In the genomic region with DNA sequence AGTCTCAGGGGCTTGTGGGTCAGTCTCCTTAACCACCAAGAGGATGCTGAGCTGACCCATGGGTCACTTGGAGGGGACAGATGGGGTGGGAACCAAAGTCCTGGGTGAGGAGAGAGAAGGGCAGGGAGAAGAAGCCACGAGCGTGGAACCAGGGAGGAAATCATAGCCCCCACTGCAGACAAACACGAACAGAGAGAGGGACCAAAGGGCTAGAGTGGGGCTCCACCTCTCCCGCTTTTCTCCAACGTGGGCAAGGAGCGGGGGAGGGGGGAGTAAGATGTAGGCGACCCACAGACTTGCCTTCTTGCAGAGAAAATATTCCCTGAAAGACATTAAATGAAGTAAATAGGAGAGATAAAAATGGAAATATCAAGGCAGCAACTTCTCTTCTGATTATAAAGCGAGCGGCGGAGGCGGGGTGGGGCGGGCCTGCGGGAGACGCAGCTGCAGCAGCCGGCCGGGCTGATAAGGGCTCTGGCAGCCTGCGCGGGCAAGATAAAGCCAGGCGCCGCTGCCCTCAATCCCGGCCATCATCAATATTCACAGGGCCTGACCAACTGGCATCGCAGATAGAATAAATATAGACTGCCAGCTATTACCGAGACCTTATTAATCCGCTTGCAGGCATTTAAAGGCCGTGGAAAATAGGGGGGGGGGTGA, we compare ENCODE assay signal across 8 mouse cellular contexts. TPM values are rescaled to one million over a fixed set of nuclear protein-coding genes. Genes with fewer than 3 reads are reported as not detected.
DNase-seq lines count a peak whose midpoint lies in the region; ATAC-seq and TF ChIP-seq lines count a peak whose summit lies in the region.

No protein-coding gene starts in this region.

- H3K9ac ChIP-seq in MEL (ENCODE audit: control insufficient read depth, low read depth, low read length, poor library complexity, severe bottlenecking) = peak overlapping the region; percentile 13; the same call in 1 of the 2 replicates
- 0 out of 2 replicates have a peak overlapping the region, but pooled peaks have one; percentile 17 for H3K9ac ChIP-seq in forebrain, embryonic 15.5 days (replicated peaks)
- no peak overlapping the region for H3K9ac ChIP-seq in intestine, embryonic 16.5 days (ENCODE audit: low read depth, low read length)
- no peak overlapping the region for H3K9ac ChIP-seq in stomach, embryonic 14.5 days (replicated peaks; ENCODE audit: low read depth, low read length)

- peak; percentile 74 for ATAC-seq in forebrain, embryonic 15.5 days (replicated peaks)
- ATAC-seq in intestine, embryonic 16.5 days = peak; percentile 83
- ATAC-seq in stomach, embryonic 14.5 days (ENCODE audit: insufficient number of reproducible peaks, insufficient read depth, low FRiP score, low read depth) = 0 out of 2 replicates have a peak, but pooled peaks have one; percentile 31

- no peaks in the 10 kb centered on the region for H3K79me2 ChIP-seq in MEL (ENCODE audit: control insufficient read depth, insufficient read depth, low read length, poor library complexity)

- H3K27me3 ChIP-seq in MEL (ENCODE audit: control insufficient read depth in 1 of 2, insufficient read depth in 2 of 2, low read length in 2 of 2) = no peaks in the 10 kb centered on the region
- no peaks in the 10 kb centered on the region for H3K27me3 ChIP-seq in forebrain, embryonic 15.5 days
- H3K27me3 ChIP-seq in intestine, embryonic 16.5 days (replicated peaks; ENCODE audit: control insufficient read depth, insufficient read depth, low read length) = peaks cover 3% of the 10 kb centered on the region; the same call in 1 of the 2 replicates
- 0 out of 2 replicates have a peak, but pooled peaks cover 7% of the 10 kb centered on the region for H3K27me3 ChIP-seq in stomach, embryonic 14.5 days (ENCODE audit: control insufficient read depth, insufficient read depth, low read length)

- TF ChIP-seq EP300 in MEL (IDR thresholded peaks at IDR 0.05; ENCODE audit: low read depth in 1 of 2, low read length in 2 of 2) = peak; percentile 93 to 99

- TF ChIP-seq CTCF in MEL (IDR thresholded peaks at IDR 0.05 in 2 of 3, conservative IDR thresholded peaks at IDR 0.05 in 1 of 3; ENCODE audit: control insufficient read depth in 1 of 3, insufficient read depth in 1 of 3, low read depth in 2 of 3, low read length in 3 of 3, poor library complexity in 1 of 3, severe bottlenecking in 1 of 3) = no peak

- 9% methylated on average over 25 of the region's 25 CpGs for WGBS in forebrain, embryonic 15.5 days
- WGBS in intestine, embryonic 16.5 days = 9% methylated on average over 25 of the region's 25 CpGs
- WGBS in stomach, embryonic 14.5 days = 9% methylated on average over 25 of the region's 25 CpGs

- H3K4me3 ChIP-seq in MEL (ENCODE audit: control insufficient read depth in 1 of 2, insufficient read depth in 1 of 2, low read depth in 2 of 2, low read length in 2 of 2) = peak overlapping the region in 1 of 2 experiments; percentile 2; a peak in 1 of 4 replicates
- H3K4me3 ChIP-seq in forebrain, embryonic 15.5 days = peak overlapping the region; percentile 9; the same call in 1 of the 2 replicates
- no peak overlapping the region; the same call in 1 of the 2 replicates for H3K4me3 ChIP-seq in intestine, embryonic 16.5 days (ENCODE audit: low read length)
- no peak overlapping the region for H3K4me3 ChIP-seq in stomach, embryonic 14.5 days (ENCODE audit: low read depth, low read length)

- no peaks in the 10 kb centered on the region for H3K9me3 ChIP-seq in MEL (replicated peaks; ENCODE audit: insufficient read depth, low read length)
- H3K9me3 ChIP-seq in forebrain, embryonic 15.5 days = no peaks in the 10 kb centered on the region
- no peaks in the 10 kb centered on the region for H3K9me3 ChIP-seq in intestine, embryonic 16.5 days (ENCODE audit: control insufficient read depth, low read length)
- H3K9me3 ChIP-seq in stomach, embryonic 14.5 days (ENCODE audit: control insufficient read depth, low read depth, low read length) = no peaks in the 10 kb centered on the region

- H3K4me1 ChIP-seq in MEL (ENCODE audit: control insufficient read depth in 1 of 2, insufficient read depth in 2 of 2, low read length in 2 of 2) = peaks cover 22 to 49% of the 10 kb centered on the region in 2 experiments
- peaks cover 23% of the 10 kb centered on the region for H3K4me1 ChIP-seq in forebrain, embryonic 15.5 days
- peaks cover 4% of the 10 kb centered on the region; the same call in 1 of the 2 replicates for H3K4me1 ChIP-seq in intestine, embryonic 16.5 days (ENCODE audit: control insufficient read depth, insufficient read depth, low read length)
- H3K4me1 ChIP-seq in stomach, embryonic 14.5 days (ENCODE audit: control insufficient read depth, insufficient read depth, low read length) = peaks cover 4% of the 10 kb centered on the region; the same call in 1 of the 2 replicates

- H3K4me2 ChIP-seq in forebrain, embryonic 15.5 days (replicated peaks) = peak overlapping the region; percentile 37
- H3K4me2 ChIP-seq in intestine, embryonic 16.5 days (ENCODE audit: low read depth, low read length) = peak overlapping the region; percentile 29
- peak overlapping the region; percentile 21; the same call in 1 of the 2 replicates for H3K4me2 ChIP-seq in stomach, embryonic 14.5 days (replicated peaks; ENCODE audit: low read depth, low read length)

- peak; percentile 3 for TF ChIP-seq RAD21 in MEL (IDR thresholded peaks at IDR 0.05; ENCODE audit: low read depth, low read length)

- H3K27ac ChIP-seq in MEL (ENCODE audit: control insufficient read depth, low read depth, low read length) = peak overlapping the region; percentile 87
- peak overlapping the region; percentile 84 for H3K27ac ChIP-seq in forebrain, embryonic 15.5 days (replicated peaks)
- no peak overlapping the region for H3K27ac ChIP-seq in intestine, embryonic 16.5 days (ENCODE audit: low read length)
- H3K27ac ChIP-seq in stomach, embryonic 14.5 days (ENCODE audit: low read length) = no peak overlapping the region

- peaks cover 0 to 37% of the 10 kb centered on the region in 2 experiments; a peak in 2 of 4 replicates for H3K36me3 ChIP-seq in MEL (ENCODE audit: control insufficient read depth in 1 of 2, insufficient read depth in 2 of 2, low read length in 2 of 2)
- H3K36me3 ChIP-seq in forebrain, embryonic 15.5 days = no peaks in the 10 kb centered on the region
- no peaks in the 10 kb centered on the region for H3K36me3 ChIP-seq in intestine, embryonic 16.5 days (ENCODE audit: control insufficient read depth, insufficient read depth, low read length)
- H3K36me3 ChIP-seq in stomach, embryonic 14.5 days (ENCODE audit: control insufficient read depth, insufficient read depth, low read length) = no peaks in the 10 kb centered on the region

- peak; percentile 45 to 46 for DNase-seq in cerebellum, postnatal 14 days
- no peak for DNase-seq in cerebellum, postnatal 4 days (ENCODE audit: low spot score in 2 of 2)
- DNase-seq in MEL (ENCODE audit: low read depth, low spot score) = peak; percentile 91
- DNase-seq in lung, postnatal 36 days = peak; percentile 83
- no peak for DNase-seq in left cerebral cortex, adult 9 months (ENCODE audit: low spot score in 2 of 2)

- TF ChIP-seq POLR2A in MEL (IDR thresholded peaks at IDR 0.05; ENCODE audit: control insufficient read depth in 1 of 2, insufficient read depth in 1 of 2, low read depth in 1 of 2, low read length in 2 of 2, poor library complexity in 1 of 2) = peak; percentile 24 to 25; a peak in 1 of 4 replicates

TF ChIP-seq in MEL, 35 proteins besides CTCF, POLR2A, EP300 and RAD21 (continues in another document):
- TF ChIP-seq MAZ (IDR thresholded peaks at IDR 0.05; ENCODE audit: low read depth, low read length) (peak; percentile 87; the same call in 1 of the 2 replicates), MAFK (IDR thresholded peaks at IDR 0.05; ENCODE audit: borderline replicate concordance, low read depth, low read length) (peak; percentile 80; the same call in 1 of the 2 replicates), RCOR1 (IDR thresholded peaks at IDR 0.05; ENCODE audit: low read depth, low read length) (peak; percentile 98), GATA1 (IDR thresholded peaks at IDR 0.05; ENCODE audit: low read depth, low read length) (peak; percentile 97), JUND (IDR thresholded peaks at IDR 0.05; ENCODE audit: low read depth, low read length) (no peak), SIN3A (IDR thresholded peaks at IDR 0.05; ENCODE audit: low read length) (peak; percentile 74; the same call in 1 of the 2 replicates), TAL1 (IDR thresholded peaks at IDR 0.05; ENCODE audit: low read length) (peak; percentile 99), TBP (IDR thresholded peaks at IDR 0.05; ENCODE audit: low read depth, low read length) (0 out of 2 replicates have a peak, but pooled peaks have one; percentile 44), SMC3 (IDR thresholded peaks at IDR 0.05; ENCODE audit: low read depth, low read length) (peak; percentile 18; the same call in 1 of the 2 replicates), E2F4 (IDR thresholded peaks at IDR 0.05; ENCODE audit: borderline replicate concordance, low read depth, low read length) (no peak), MAX (IDR thresholded peaks at IDR 0.05; ENCODE audit: low read length) (no peak), BHLHE40 (IDR thresholded peaks at IDR 0.05; ENCODE audit: borderline replicate concordance, low read depth, low read length) (peak; percentile 79), ELF1 (IDR thresholded peaks at IDR 0.05; ENCODE audit: low read depth, low read length) (no peak), MEF2A (IDR thresholded peaks at IDR 0.05; ENCODE audit: extremely low read depth, insufficient replicate concordance, low read depth, low read length, poor library complexity, severe bottlenecking) (peak; percentile 53; the same call in 1 of the 2 replicates), POLR2AphosphoS2 (IDR thresholded peaks at IDR 0.05; ENCODE audit: low read length) (peak; percentile 17; the same call in 1 of the 2 replicates)

RNA-seq across cellular contexts. Expression of gene Cbfa2t3, which starts 21.3 kb away (rescaled TPM):
- 10.5 and 11.1 TPM in 2 replicates for total RNA-seq in MEL (2012; rRNA removed)
- 100 to 1,000 TPM in 1 of 2 experiments, not detected in 1; 102 TPM for polyA plus RNA-seq in MEL (2012; ENCODE audit: insufficient read depth in 1 of 2, insufficient read length in 2 of 2, low read depth in 1 of 2, low replicate concordance in 2 of 2, missing spikeins in 1 of 2)
- 13.2 and 14.0 TPM in 2 replicates for polyA plus RNA-seq in forebrain, embryonic 15.5 days (2015; fragmentation: Nextera tagmentation; extraction: Ambion mirVana)
- polyA plus RNA-seq in intestine, embryonic 16.5 days (2015; fragmentation: Nextera tagmentation; extraction: Ambion mirVana) = 4.1 and 5.2 TPM in 2 replicates
- 4.1 and 4.4 TPM in 2 replicates for polyA plus RNA-seq in stomach, embryonic 14.5 days (2014; fragmentation: Nextera tagmentation; extraction: Ambion mirVana)

RNA-seq across cellular contexts. Expression of gene Acsf3, which starts 55.1 kb away (rescaled TPM):
- 17.8 and 19.4 TPM in 2 replicates for total RNA-seq in MEL (2012; rRNA removed)
- 10 to 100 TPM in 1 of 2 experiments, not detected in 1; 37.2 TPM for polyA plus RNA-seq in MEL (2012; ENCODE audit: insufficient read depth in 1 of 2, insufficient read length in 2 of 2, low read depth in 1 of 2, low replicate concordance in 2 of 2, missing spikeins in 1 of 2)
- 14.6 and 16.4 TPM in 2 replicates for polyA plus RNA-seq in forebrain, embryonic 15.5 days (2015; fragmentation: Nextera tagmentation; extraction: Ambion mirVana)
- polyA plus RNA-seq in intestine, embryonic 16.5 days (2015; fragmentation: Nextera tagmentation; extraction: Ambion mirVana) = 31.4 and 34.5 TPM in 2 replicates
- 15.9 and 20.8 TPM in 2 replicates for polyA plus RNA-seq in stomach, embryonic 14.5 days (2014; fragmentation: Nextera tagmentation; extraction: Ambion mirVana)

Comparison
In these comparisons a context has a peak if more than half of its experiments do, and no peak if none do; other contexts are left out.
1. DNase-seq: peak in cerebellum, postnatal 14 days (2 of 2), MEL (single experiment) and lung, postnatal 36 days (single experiment); none in cerebellum, postnatal 4 days (0 of 2) and left cerebral cortex, adult 9 months (0 of 2).
2. H3K27ac ChIP-seq: peak in MEL (single experiment) and forebrain, embryonic 15.5 days (single experiment); none in intestine, embryonic 16.5 days (single experiment) and stomach, embryonic 14.5 days (single experiment).
3. H3K9ac ChIP-seq: peak in MEL (single experiment) and forebrain, embryonic 15.5 days (single experiment); none in intestine, embryonic 16.5 days (single experiment) and stomach, embryonic 14.5 days (single experiment).
4. ATAC-seq: peak in every context shown above with its lines; median percentile 83 in intestine, embryonic 16.5 days; 74 in forebrain, embryonic 15.5 days; 31 in stomach, embryonic 14.5 days.
5. Peak in every context shown above with its lines, with median percentiles within 50 percentile points of each other: H3K4me2 ChIP-seq.